Mouse (Mus musculus) intestine, embryonic 14.5 days (tissue): ENCODE data around the gene Ubtd2. TPM values are rescaled to one million over a fixed set of nuclear protein-coding genes. Genes with fewer than 3 reads are reported as not detected.

Experiments
- ATAC-seq: fragments of 200-750 bp; cut with Nextera tagmentation; replicated peaks from 2 replicates; pipeline ENCODE4 v1.8.0; 2017; ENCODE audit warnings: low read depth, moderate number of reproducible peaks, moderate TSS enrichment, moderate library complexity; ENCODE audit not compliant: low FRiP score, low TSS enrichment
- DNase-seq: peaks from one replicate; pipeline ENCODE4 v3.0.0-alpha.2; 2018; ENCODE audit warnings: low spot score
- H3K27ac ChIP-seq: fragments of 300-500 bp; sonication (generic); 2 replicates; pipeline ENCODE4 v1.5.1; 2014; ENCODE audit warnings: low read depth, mild to moderate bottlenecking, control low read depth
- H3K27me3 ChIP-seq: fragments of 300-500 bp; sonication (generic); replicated peaks from 2 replicates; pipeline ENCODE4 v1.6.1; 2014; ENCODE audit warnings: low read length, control low read depth; ENCODE audit not compliant: control insufficient read depth, insufficient read depth
- H3K36me3 ChIP-seq: fragments of 300-500 bp; sonication (generic); 2 replicates; pipeline ENCODE4 v1.6.1; 2014; ENCODE audit warnings: low read length, control low read depth; ENCODE audit not compliant: control insufficient read depth, insufficient read depth
- H3K4me1 ChIP-seq: fragments of 300-500 bp; sonication (generic); replicated peaks from 2 replicates; pipeline ENCODE4 v1.6.1; 2014; ENCODE audit warnings: low read length, control low read depth, mixed read lengths; ENCODE audit not compliant: control insufficient read depth, insufficient read depth
- H3K4me2 ChIP-seq: fragments of 300-500 bp; sonication (generic); 2 replicates; pipeline ENCODE4 v1.6.1; 2014; ENCODE audit warnings: low read length
- H3K4me3 ChIP-seq: fragments of 300-500 bp; sonication (generic); 2 replicates; pipeline ENCODE4 v1.5.1; 2014; ENCODE audit warnings: low read depth, low read length, control low read depth, mixed read lengths
- H3K9ac ChIP-seq: fragments of 300-500 bp; sonication (generic); 2 replicates; pipeline ENCODE4 v1.6.1; 2014; ENCODE audit warnings: mild to moderate bottlenecking, low read length
- H3K9me3 ChIP-seq: fragments of 300-500 bp; sonication (generic); 2 replicates; pipeline ENCODE4 v1.6.1; 2016; ENCODE audit warnings: low read length, control low read depth; ENCODE audit not compliant: control insufficient read depth
- WGBS: fragments of 180-500 bp; shearing (Covaris S2); extraction: QIAGEN DNeasy Blood & Tissue Kit; methylation state at CpG from one replicate; pipeline ENCODE4 v1.1.7; 2014; 5-methylcytosine and 5-hydroxymethylcytosine counted together
- polyA plus RNA-seq: library from polyadenylated mRNA; unstranded; fragments of >200 nt; fragmentation: Nextera tagmentation; extraction: Ambion mirVana; gene quantifications from 2 replicates; pipeline ENCODE4 v1.2.1, GENCODE M21; 2014

The Ubtd2 gene
- polyA plus RNA-seq, 1 experiment from 2014 or later: 48.6 TPM

DNA sequence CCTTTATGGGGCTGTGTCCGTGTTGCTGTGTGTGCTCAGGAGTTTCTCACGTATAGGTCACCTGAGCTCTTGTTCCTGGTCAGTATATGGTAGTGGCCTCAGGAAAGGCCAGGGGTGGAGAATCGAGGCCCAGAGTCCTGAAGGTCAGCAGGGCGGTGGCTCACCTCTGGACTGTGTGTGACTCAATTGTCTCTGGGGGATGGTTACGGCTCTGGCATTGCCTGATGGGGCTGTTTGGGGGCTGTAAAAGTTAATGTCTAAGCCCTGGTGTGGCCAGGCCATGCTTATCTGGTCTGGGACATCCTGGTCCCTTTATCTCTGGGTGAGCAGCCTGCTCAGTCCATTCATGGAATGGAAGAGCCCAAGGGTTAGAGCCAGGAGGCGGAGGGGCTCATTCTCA is 111.0 kb downstream of the Ubtd2 start:
- H3K36me3 ChIP-seq: no peaks in the 10 kb centered on the region
- H3K27me3 ChIP-seq: no peaks in the 10 kb centered on the region
- H3K4me3 ChIP-seq: no peak overlapping the region
- WGBS: 64% methylated on average over 6 of the region's 6 CpGs
- no peak overlapping the region for H3K4me2 ChIP-seq
- no peaks in the 10 kb centered on the region for H3K9me3 ChIP-seq
- DNase-seq (no peak), ATAC-seq (no peak; the same call in 1 of the 2 replicates)
- H3K27ac ChIP-seq: no peak overlapping the region
- no peak overlapping the region for H3K9ac ChIP-seq
- peaks cover 15% of the 10 kb centered on the region; the same call in 1 of the 2 replicates for H3K4me1 ChIP-seq

Other genes starting within 250 kb of the Ubtd2 start
- 58.0 and 60.7 TPM in 2 replicates for gene Snrnp25, start 250.0 kb upstream of the Ubtd2 start, polyA plus RNA-seq
- gene Rhbdf1, start 233.1 kb upstream of the Ubtd2 start, polyA plus RNA-seq: 45.6 and 57.9 TPM in 2 replicates
- gene Mpg, start 228.9 kb upstream of the Ubtd2 start, polyA plus RNA-seq: 36.2 and 39.3 TPM in 2 replicates
- 28.0 and 29.5 TPM in 2 replicates for gene Nprl3, start 187.7 kb upstream of the Ubtd2 start, polyA plus RNA-seq
- 104 and 121 TPM in 2 replicates for gene Hba-x, start 179.0 kb upstream of the Ubtd2 start, polyA plus RNA-seq
- 2,039 and 2,947 TPM in 2 replicates for gene Hba-a1, start 171.9 kb upstream of the Ubtd2 start, polyA plus RNA-seq
- gene Hbq1b, start 168.4 kb upstream of the Ubtd2 start, polyA plus RNA-seq: 0.45 and 0.58 TPM in 2 replicates
- gene Hba-a2, start 158.9 kb upstream of the Ubtd2 start, polyA plus RNA-seq: 5,179 and 7,428 TPM in 2 replicates
- not detected in 2 replicates for gene Hbq1a, start 155.3 kb upstream of the Ubtd2 start, polyA plus RNA-seq
- gene Sh3pxd2b, start 107.5 kb upstream of the Ubtd2 start, polyA plus RNA-seq: 20.0 and 23.1 TPM in 2 replicates
- 0.30 and 0.58 TPM in 2 replicates for gene Efcab9, start 76.7 kb downstream of the Ubtd2 start, polyA plus RNA-seq
- 3.0 and 3.3 TPM in 2 replicates for gene Stk10, start 77.9 kb downstream of the Ubtd2 start, polyA plus RNA-seq
- 69.2 and 72.1 TPM in 2 replicates for gene Fbxw11, start 187.4 kb downstream of the Ubtd2 start, polyA plus RNA-seq